Mouse (Mus musculus) left cerebral cortex, postnatal 36 days (tissue): ENCODE measurements around the gene Aco2. TPM values are rescaled to one million over a fixed set of nuclear protein-coding genes. Genes with fewer than 3 reads are reported as not detected.

ENCODE experiments used
- DNase-seq, 2 experiments: peaks; one replicate each; pipeline ENCODE4 v3.0.0; 2021 to 2022; ENCODE audit warnings: low spot score in 2 of 2, mixed read lengths in 1 of 2
- intact Hi-C: fragments of 180-260 bp; cut with DNase I; formaldehyde crosslinking; loops from one replicate; pipeline ENCODE4 v1.15.1; 2025
- total RNA-seq, 2 experiments: library from RNA; stranded (reverse); gene quantifications; 2 replicates each; pipeline ENCODE4 v1.2.3; 2021

The Aco2 gene
- total RNA-seq, 2 experiments from 2014 or later: 425 to 455 TPM

DNA sequence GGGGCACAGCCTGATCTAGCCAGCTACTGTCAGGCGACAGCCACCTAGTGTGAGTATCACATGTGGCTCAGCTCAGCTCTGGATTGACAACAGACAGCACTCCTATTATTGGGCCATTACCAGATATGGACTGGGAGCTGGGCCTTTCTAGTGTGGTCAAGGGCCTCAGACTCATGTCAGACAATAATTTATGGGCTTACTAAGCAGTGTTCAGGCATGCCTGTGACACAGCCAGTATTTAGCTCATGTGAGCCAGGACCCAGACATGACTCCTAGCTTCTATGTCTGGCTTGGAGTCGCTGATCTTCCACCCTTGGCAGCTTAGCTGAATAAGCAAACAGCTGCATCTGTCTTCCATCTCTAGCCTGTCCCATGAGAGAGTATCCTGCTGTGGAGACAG is 40.4 kb downstream of the Aco2 start:
- intact Hi-C loops: no loop called here
- DNase-seq: no peak

- no peak for DNase-seq
- intact Hi-C loops: no loop called here
These were observed 42.6 kb downstream of the Aco2 start for GRCm38 (mm10) chr15:81914668-81915067.

DNA sequence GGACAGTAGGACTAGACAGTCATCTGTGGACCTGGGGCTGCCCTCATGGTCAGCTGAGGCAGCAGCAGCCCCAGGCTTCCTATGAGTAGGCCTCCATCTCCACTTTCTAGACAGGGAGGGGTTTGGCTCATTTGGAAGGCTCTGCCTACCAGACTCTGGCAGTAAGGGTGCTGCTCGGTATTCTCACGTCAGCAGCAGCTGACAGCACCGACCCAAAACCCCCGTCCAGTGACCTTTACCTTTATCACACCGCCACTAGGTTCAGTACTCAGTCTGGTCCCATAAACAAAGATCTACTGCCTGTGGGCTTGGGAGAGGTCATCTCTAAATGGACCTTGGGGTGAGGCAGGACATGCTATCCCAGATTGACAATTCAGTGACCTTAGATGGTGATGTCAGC is 43.6 kb downstream of the Aco2 start:
- intact Hi-C loops: no loop called here
- DNase-seq: no peak

DNA sequence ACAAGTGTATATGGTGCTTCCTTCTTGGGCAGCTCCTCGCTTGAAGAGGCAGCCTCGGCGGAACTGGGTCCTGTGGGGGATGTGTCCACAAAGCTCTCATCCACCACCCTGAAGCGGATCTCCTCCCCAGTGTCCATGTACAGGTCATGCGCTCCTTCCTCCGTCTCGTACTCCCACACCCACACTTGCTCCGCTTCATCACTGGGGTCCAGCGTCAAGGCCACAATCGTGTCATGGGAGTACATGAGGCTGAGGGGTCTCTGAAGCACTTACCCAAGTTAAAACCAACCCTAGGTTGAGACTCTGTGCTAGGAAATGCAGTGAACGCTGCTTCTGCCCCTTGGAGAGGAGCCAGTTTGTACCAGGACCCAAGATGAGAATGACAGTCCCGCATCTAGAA is 45.1 kb downstream of the Aco2 start:
- DNase-seq: no peak
- intact Hi-C loops: no loop called here

DNA sequence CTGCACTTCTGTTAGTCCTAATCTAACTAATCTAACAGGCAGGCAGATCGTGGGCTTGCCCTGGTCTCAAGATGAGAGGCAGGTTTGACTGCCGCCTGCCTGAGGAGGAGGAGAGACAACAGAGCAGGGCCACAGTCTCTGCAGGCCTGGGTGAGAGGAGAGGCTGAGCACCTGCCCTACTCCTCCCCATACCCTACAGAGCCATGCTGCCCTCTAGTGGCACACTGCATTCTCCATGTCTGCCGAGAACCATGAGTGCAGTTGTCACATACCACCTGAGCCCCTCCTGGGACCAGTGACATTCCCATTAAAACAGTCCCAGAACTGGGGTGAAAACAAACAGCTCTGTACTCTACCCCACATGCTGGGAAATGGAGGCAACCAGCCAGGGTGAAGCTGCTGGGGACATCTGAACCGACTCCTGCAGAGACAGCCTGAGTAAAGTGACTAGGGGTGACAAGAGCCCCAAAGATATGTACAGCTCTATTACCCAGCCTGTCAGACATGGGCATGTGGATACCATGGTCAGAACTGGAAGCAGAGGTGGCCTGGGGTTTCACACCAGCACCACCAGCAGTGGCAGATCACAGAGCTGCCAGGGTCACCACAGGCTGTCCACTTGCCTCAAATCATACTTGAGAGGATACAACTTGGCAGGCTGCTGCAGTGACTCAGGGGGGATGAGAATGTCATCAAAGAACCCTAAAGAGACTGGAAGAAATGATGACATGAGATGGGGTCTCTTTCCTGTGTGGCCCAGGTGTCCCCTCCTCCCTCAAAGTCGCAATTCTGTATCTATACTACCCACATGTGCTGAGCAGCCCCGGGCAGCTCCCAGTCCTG is 45.7 kb downstream of the Aco2 start:
- DNase-seq: peak; percentile 55 to 66
- intact Hi-C loops: no loop called here

- intact Hi-C loops: no loop called here
- DNase-seq: no peak
These were observed 47.0 kb downstream of the Aco2 start for GRCm38 (mm10) chr15:81919062-81919461.

DNA sequence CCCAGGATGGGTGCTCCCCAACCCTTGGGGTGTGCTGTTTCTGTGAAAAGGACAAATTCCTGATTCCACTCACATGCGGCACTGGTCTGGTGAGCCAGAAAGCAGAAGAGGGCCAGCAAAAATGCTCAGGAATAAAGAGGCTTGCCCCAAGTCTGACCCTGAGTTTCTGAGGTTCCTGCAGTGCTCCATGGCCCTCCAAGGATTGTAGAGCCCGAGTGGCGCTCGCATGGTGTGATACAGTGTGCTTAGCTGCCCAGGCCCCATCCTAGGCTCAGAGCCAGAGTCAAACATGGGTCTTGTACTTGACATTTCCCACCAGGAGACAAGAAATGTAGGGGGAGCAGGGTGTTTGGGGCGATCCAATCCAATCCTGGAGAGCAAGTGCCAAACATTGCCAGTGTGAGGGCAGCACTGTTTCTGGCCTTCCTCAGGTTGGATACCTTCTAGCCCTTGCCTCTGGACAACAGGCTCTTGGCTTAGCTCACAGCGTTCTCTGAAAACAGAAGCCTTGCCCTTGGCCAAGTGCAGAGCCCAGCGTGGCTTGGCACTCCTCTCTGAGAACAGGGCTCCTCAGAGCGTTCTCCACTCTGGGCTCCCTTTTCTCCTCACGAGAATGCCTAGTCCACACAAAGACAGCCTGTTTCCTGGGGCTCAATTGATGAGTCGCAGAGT is 48.6 kb downstream of the Aco2 start:
- intact Hi-C loops: no loop called here
- no peak for DNase-seq

- intact Hi-C loops: no loop called here
- DNase-seq: no peak
These were observed 49.1 kb downstream of the Aco2 start for GRCm38 (mm10) chr15:81921255-81921654.

GRCm38 (mm10) chr15:81924933-81925332 is 52.8 kb downstream of the Aco2 start:
- no peak for DNase-seq
- intact Hi-C loops: no loop called here

DNA sequence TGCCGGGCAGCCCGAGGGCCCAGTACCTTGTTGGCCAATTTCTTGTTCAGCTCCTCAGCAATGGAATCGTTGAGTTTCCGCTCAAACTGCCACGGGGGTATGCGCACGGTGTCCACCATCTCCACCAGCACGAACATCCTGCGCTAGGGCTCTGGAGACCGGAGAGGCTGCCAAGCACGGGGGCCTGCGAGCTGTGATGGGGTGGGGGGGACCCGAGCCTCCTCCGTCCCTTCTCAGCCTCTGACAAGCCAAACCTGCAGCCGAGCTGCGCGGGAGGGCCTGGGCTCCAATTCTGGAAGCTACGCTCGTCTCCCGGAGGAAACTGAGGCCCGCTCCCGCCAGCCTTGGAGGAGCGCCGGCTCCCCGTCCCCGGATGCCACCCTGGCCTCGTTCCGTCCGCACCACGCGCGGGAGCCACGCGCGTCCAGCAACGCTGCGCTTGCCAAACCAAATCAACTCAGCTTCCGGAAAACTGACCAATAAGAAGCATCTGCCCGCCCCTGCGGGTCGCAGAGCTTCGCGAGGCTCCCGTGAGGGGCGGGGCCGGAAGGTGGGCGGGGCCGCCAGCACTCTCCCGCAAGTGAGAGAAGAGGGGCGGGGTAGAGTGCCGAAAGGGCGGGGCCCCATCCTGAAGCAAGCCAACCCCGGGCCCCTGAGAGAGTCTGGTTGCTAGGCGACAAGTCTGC is 53.8 kb downstream of the Aco2 start, which contains the start of gene Polr3h:
Polr3h (minus strand) TSS at position 481 of the 686 bp plus-strand sequence.
- DNase-seq: peak; percentile 91
- intact Hi-C loops: no loop called here

GRCm38 (mm10) chr15:81926446-81926822 is 54.3 kb downstream of the Aco2 start:
- intact Hi-C loops: no loop called here
- no peak for DNase-seq

GRCm38 (mm10) chr15:81927741-81928140 is 55.6 kb downstream of the Aco2 start:
- DNase-seq: no peak
- intact Hi-C loops: no loop called here

DNA sequence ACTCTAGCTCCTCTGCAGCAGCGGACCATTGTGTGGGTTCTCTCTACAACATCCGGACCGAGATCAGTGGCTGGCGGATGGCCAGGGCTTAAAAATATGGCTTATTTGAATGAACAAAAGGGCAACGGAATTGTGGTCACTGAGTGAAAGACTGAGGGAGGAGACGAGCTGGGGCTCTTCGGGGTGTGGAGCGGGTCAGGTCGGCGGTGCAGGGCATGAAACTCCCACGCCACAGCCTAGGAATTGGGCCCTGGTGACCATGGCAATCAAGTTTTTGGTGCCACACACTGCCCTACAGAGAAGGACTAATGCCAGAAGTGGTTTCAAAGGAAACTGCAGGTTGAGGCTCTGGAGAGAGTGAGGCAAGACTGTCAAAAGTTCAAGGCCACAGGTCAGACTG is 56.2 kb downstream of the Aco2 start:
- no peak for DNase-seq
- intact Hi-C loops: no loop called here

DNA sequence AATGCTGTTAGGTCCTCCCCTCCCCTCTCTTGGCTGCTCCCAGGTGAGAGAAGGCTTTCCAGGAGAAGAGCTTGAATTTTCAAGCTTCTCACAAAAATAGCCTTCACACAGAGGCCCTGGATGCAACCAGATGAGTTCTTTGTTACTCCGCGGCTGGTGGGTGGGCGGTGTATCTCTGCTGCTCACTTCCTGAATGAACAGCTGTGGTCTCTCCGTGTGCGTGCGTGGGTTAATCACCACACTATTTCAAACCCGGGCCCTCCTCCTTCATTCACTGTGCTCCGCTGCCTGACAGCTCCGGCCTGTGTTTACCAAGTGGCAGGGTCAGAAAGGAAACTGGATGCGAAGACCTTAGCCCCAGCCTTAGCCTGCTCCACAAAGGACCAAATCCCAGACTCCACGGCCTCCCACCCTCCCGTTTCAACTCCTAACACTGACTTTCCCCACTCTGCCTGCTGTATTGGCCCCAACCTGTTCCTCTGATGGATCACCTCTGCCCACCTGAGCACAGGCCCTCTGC is 60.9 kb downstream of the Aco2 start:
- intact Hi-C loops: no loop called here

GRCm38 (mm10) chr15:81933986-81934385 is 61.9 kb downstream of the Aco2 start:
- intact Hi-C loops: no loop called here

More for the DNA sequence above, 60.9 kb downstream of the Aco2 start:
- peak; percentile 72 for DNase-seq

GRCm38 (mm10) chr15:81935869-81936637 is 63.9 kb downstream of the Aco2 start:
- intact Hi-C loops: no loop called here
- no peak for DNase-seq

More at GRCm38 (mm10) chr15:81933986-81934385, 61.9 kb downstream of the Aco2 start:
- DNase-seq: no peak

- intact Hi-C loops: no loop called here
- DNase-seq: peak; percentile 58 to 62
These were observed 64.6 kb downstream of the Aco2 start, which contains the start of gene Csdc2 for GRCm38 (mm10) chr15:81936679-81937078. TSS of gene Csdc2 (plus strand) at chr15:81936759.

- DNase-seq: peak; percentile 72 to 79
- intact Hi-C loops: no loop called here
These were observed 65.2 kb downstream of the Aco2 start for GRCm38 (mm10) chr15:81937098-81937972.
